Mouse (Mus musculus) lung, postnatal 36 days (tissue): ENCODE data around the gene Them7.

ENCODE experiments used
- DNase-seq: peaks from one replicate; pipeline ENCODE4 v3.0.0; 2022; ENCODE audit warnings: mixed read lengths

The Them7 gene

DNA sequence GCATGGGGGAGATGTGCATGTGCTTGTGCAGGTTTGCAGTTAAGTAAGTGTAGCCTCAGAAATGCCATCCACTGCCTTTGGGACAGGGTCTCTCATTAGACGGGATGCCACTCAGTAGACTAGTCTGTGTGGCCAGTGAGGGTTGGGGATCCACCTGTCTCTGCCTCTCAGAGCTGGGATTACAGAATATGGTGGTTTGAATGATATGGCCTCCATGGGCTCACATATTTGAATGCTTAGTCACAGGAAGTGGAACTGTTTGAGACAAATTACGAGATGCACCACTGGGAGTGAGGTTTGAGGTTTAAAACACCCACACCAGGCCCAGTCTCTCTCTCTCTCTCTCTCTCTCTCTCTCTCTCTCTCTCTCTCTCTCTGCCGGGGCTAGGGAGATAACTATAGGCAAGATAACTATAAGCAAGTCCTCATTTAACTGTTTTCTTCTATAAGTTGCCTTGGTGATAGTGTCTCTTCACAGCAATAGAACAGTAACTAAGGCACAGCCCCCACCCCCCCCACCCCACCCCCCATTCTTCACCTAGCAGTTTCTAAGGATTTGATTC, 156.7 kb downstream of the Them7 start:
- no peak for DNase-seq

DNA sequence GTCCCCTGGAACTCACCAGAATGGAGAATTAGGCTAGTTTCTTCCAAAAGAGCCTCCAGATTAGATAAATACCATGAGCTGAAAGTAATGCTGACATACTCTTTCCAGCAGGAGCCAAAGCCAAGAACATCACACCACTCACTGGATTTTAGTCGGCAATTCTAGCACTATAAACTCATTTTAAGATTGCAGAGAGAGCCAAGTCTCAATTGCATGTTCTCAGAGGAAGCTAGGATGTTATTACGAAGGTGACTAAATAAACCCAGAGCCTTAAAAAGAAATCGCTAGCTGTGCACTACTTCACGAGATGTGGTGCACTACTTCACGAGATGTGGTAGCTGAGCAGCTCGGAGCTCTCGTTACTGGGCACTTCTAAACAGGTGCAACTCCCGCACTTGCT, 158.9 kb downstream of the Them7 start:
- no peak for DNase-seq

- DNase-seq: no peak
Measured at GRCm38 (mm10) chr2:105384998-105385397, 160.9 kb downstream of the Them7 start.

DNA sequence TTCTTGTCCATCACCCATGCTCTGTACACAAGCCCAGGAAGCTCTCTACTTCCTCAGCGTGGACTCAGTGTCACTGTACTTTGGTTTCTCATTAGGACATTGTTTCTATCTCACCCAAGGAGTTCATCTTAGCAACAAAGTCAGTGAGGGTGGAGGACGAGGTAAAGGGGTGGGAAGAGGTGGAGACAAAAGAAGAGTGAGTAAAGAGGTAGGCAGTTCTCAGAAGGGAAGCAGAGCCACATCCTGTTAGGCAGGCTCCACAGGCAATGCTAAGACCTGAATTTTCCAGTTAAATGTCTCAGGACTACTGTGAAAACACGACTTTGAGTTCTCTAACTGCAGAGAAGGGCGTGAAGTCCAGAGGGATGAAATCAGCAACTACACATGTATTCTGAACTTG, 162.3 kb downstream of the Them7 start:
- no peak for DNase-seq

DNA sequence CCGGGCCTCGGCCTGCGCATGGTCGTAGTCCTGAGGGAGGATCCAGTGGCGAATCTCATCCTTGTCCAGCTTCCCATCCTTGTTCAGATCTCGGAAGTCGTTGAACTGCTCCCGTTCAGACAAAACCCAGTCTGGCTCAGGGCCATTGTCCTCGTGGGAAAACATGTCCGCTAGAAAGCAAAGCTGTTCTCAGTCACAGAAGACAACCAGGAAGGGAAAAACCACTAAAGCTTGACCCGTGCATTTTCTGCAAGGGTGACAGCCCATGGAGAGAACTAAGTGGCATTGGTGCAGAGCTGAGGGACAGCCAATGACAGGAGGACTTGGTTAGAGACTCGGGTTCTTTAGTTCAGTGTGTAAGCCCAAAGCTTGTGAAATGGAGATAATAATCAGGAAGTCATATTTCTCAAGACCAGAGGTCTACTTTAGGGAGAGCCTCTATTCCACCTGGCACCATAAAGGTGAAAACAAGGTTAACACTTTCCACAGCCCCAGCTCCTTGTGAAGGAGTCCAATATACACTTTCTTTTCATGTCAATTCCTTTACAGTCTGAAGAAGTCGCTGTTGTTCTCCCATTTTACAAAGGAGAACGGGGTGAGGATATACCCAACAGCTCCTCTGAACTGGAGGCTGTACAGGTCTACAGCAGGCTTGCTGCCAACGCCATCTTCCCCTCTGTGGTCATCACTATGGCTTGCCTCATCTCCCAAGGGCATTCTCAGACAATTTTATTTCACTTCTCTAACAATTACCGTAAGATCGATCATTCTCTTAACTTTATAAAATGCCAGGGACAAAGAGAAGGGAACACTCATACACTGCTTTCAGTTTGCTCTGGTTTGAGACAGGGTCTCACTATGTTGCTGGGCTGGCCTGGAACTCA, 165.1 kb downstream of the Them7 start:
- DNase-seq: no peak

DNA sequence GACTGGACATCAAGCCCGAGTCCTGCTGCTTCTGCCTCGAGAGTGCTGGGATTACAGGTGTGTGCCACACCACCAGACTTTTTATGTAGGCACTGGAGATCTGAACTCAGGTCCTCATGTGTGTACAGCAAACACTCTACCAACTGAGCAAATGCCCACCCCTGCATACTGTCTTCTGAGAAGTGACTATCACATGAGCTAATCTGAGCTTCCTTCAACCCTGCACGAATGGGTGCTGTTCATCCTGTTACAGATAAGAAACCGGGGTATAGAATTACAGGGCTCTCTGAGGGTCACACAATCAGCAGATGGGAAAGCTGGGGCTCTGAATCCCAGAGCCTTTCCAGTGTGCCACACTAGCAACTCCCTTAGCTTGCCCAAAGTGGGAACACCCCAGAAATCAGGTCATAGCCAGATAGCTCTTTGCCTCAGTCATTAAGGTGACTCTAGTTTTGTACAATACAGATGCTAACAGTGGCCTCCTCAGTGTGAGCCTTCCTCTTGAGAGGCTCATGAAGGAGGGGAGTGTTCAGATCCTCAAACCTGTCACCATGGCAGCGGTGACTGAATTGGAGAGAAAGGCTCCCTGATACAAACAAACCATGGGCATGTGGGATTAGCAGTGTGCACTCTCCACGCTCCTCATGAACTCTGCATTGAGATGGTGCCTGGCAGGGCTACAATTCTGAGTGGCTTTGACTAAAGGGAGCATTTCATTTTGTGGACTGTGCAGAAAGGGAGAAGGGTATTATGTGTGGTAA, 166.7 kb downstream of the Them7 start:
- DNase-seq: no peak

DNA sequence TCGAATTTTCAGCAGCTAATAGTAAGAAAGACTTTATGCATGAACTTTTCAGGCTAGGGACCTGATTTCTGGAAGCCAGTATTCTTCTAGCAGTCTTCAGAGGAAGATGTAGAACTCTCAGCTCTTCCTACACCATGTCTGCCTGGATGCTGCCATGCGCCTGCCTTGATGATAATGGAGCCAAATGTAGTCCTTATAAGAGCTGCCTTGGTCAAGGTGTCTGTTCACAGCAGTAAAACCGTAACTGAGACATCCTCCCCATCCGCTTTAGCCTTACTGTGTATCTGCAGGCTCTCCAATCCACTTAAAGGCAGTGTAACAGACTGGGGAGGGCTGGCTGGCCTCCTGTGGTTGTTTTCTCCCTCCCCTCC, 167.3 kb downstream of the Them7 start:
- DNase-seq: no peak

- DNase-seq: no peak
Measured at GRCm38 (mm10) chr2:105392514-105392913, 168.4 kb downstream of the Them7 start.

DNA sequence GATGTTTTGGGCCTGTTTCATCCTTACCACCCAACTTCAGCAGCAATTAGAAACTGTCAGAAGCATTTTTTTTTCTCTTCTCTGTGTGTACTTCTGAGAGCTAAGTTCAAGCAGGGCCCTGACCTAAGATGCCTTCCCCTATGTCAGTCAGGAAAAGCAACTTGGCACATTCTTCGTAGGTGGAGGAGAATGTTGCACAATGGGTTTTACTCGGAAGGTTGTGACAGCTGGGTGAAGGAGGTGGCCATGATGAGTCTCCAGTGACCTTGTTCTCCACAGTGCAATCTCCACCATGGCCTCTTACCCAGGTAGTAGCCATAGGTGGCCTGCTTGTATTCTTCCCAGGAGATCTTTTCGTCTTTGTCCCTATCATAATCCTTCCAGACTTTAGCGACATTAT, 170.3 kb downstream of the Them7 start:
- DNase-seq: no peak

GRCm38 (mm10) chr2:105396066-105396465, 171.9 kb downstream of the Them7 start:
- no peak for DNase-seq

DNA sequence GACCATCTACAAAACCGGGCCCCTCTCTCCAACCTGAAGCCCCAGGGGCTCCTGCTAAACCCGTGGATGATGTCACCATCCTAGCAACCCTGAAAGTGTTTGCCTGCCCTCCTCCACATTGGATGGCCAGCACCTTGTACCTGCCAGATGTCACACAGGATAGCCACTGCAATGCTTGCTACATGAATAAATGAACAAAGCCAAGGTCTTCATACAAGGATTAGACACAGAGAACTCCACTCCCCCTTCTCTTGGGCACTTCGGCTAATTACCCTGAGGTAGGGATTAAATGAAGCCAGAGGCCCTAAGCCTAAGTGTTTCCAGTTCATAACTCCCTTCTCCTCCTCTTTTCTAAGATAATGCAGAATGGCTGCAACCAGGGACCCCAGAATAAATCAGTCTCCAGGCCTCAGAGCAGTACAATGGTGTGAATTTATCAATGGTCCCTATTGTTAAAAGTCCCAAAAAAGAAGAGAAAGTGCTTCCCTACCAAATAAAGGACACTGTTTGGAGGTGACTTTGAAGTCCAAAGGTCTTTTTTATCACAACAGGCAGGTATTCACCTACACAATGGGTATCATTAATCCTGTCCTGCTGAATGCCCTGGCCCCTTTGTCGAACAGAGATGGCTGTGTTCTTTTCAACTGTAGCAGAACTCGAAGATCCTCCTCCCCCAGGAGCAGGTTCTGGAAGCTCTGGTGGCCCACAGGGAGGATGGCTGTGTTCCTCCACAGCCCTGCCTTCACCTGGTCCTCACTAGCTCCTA, 173.5 kb downstream of the Them7 start:
- no peak for DNase-seq

DNA sequence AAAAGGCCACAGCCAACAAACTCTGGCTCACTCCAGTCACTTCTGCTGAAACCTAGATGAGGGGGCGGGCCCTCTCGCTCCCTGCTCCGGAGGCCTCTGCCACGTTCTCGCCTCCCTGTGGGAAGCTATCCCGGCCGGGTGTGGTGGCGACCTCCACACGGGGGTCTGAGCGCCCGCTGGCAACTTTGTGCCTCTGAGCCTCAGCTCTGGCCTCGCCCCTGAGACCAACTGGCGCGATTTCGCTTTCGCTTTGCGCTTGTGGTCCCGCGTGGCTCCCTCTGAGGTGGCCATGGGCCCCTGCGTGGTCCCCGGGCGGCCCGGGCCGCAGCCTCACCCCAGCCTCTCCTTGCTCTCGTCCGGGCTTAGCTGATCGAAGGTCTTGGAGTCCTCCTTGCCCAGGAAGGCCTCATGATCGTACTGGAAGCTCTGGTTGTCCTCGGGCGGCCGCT, 174.5 kb downstream of the Them7 start:
- peak; percentile 59 for DNase-seq

DNA sequence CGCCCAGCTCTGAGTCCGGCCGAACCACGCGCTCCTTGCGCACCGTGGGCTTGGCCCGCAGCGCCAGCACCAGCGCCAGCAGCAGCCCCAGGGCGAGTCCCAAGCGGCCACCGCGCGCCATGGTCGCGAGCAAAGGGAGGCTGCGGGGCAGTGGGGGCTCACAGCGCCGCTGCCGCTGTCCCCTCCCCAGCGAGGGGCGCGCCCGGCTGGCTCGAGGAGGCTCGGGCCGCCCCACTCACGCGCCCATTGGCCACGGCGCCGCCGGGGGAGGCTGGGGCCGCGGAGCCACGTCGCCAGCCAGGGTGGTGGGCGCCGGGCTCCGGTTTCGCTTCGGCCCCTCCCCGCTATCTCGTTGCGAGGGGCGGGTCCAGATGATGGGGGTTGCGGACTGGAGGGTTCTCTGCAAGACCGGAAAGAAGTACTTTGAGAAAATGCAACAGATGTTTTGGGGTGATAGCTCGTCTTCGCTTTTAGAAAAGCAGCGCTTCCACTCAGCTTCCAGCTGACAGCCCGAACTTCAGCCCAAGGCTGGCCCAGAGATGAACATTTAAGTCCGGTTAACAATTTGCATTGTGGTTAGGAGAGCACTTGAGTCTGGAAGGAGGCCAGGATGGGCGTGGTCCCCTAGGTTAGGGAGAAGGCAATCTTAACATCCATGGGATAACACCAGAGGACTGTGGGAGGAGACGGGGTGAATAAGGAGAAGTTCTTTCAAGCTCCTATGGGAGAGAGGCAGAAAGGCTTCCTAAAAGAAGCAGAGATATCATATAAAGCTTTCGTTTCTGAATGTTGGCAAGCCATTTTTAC, 175.2 kb downstream of the Them7 start, which contains the start of gene Rcn1:
Gene Rcn1 (minus strand): TSS at position 235 of the 807 bp plus-strand sequence.
- DNase-seq: peak; percentile 85

DNA sequence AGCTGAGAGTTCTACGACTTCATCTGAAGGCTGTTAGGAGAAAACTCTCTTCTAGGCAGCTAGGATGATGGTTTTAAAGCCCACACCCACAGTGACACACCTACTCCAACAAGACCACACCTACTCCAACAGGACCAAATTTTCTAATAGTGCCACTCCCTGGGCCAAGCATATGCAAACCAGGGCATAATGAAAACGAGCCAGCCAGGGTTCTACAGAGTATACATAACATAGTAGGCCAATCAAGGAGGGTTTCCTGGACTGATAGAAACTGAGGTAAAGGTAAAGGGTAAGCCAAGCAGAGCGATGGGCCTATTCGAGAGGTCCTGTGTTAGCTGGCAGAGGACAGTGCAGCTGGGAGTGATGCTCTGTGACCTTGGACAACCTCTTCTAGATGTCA, 176.4 kb downstream of the Them7 start:
- DNase-seq: no peak

DNA sequence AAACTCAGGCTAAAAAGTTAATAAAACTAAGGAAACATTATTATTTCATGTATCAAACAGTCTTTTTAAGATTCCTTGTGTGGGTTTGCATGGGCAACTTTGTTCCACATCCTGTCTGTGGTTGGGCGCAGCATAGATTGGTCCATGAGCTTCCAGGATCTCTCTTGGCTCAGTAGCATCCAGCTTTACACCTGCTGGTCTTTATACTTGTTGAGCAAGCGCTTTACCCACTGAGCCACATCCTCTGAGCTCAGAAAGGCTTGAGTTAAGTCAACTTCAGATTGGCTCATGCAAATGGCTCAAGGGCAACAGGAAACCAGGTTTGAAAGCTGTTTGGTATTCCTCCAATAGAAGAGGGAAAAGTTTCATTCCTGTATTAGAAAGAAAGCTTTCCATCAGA, 178.1 kb downstream of the Them7 start:
- DNase-seq: no peak

GRCm38 (mm10) chr2:105408511-105408910, 184.4 kb downstream of the Them7 start:
- peak; percentile 47 for DNase-seq

- DNase-seq: no peak
Measured at GRCm38 (mm10) chr2:105409253-105409652, 185.1 kb downstream of the Them7 start.

GRCm38 (mm10) chr2:105414309-105414708, 190.2 kb downstream of the Them7 start:
- DNase-seq: no peak

DNA sequence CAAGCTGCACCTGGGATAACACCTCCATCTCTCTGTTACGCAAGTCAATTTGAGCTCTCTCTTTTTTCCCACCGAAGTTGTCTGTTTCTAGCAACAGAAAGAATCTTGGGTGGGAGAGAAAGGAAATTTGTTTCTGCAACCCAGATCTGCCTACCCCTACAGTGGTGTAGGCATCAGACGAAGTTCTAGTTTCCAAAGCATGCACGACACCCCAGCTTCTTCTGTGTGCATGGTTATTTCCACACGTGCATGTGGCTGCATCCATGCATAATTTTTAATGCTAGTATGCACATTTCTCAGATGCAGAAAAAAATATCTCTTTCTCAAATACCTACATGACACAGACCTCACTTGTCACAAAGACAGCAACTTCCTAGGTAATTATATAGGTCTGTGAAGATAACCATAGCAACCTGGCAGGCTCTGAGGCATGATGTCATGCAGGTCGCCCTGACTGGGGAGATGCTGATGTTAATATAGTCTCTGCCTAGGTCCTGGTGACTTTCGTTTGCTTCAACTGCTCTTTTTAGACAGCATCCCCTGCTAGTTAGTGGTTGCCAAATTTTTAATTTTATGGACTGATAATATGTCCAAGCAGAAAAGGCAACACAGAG, 192.0 kb downstream of the Them7 start:
- DNase-seq: no peak

DNA sequence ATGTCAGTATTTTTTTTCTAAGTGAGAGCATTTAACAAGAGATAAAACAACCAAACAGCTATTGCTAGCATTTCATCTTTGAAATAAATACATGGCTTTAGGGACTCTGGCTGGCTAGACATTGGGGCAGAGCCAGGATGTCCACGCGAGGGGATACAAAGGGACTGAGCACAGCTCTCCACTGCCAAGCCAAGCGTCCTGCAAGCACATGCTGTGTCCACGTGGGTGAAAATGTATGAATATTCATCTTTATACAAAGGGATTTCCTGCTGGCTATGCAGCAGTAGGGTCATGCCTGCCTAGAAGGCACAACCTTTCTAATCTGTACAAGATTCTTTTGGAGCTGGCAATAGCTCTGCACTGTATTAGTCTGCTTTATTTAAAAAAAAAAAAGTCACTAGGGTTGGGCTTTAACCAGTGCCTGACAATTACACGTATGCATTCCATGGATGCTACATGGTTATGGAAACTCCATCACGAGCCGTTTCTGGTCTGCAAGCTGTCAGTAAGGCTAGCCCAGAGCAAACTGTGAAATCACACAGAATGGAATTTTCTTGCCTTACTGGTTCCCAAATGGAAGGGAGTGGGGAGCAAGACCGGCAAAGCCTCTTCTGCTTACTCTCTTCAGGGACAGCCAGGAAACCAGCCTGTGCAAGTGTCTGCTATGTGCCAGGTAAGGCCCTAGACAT, 192.7 kb downstream of the Them7 start:
- DNase-seq: no peak

DNA sequence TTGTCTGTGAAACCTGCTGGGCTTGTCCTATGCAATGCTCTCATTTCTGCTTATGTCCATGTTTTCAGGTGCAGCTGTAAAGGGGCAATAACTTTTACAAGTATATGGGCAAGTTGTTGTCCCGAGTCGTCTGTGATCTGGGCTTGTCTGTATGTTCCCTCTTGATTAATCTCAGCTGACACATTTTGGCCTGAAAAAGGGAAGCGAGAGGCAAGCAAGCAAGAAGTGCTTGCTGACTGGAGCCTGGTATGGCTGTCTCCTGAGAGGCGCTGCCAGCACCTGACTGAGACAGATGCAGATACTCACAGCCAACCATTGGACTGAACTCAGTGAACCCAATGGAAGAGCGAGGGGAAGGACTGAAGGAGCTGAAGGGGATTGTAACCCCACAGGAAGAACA, 193.5 kb downstream of the Them7 start:
- no peak for DNase-seq
